Mouse (Mus musculus) hindbrain, embryonic 14.5 days (tissue): ENCODE results near the gene Fmnl2. TPM values are rescaled to one million over a fixed set of nuclear protein-coding genes. Genes with fewer than 3 reads are reported as not detected.

Source experiments
- ATAC-seq: fragments of 200-750 bp; cut with Nextera tagmentation; 2 replicates; pipeline ENCODE4 v1.8.0; 2017; ENCODE audit warnings: moderate number of reproducible peaks, mild to moderate bottlenecking, moderate TSS enrichment, moderate library complexity; ENCODE audit not compliant: low FRiP score
- DNase-seq: peaks from one replicate; pipeline ENCODE4 v3.0.0-alpha.2; 2015; ENCODE audit warnings: low spot score
- H3K27ac ChIP-seq: fragments of 300-500 bp; sonication (generic); 2 replicates; pipeline ENCODE4 v1.5.1; 2014; ENCODE audit warnings: mild to moderate bottlenecking, moderate library complexity
- H3K27me3 ChIP-seq: fragments of 300-500 bp; sonication (generic); 2 replicates; pipeline ENCODE4 v1.6.1; 2014; ENCODE audit warnings: mild to moderate bottlenecking, low read length, mixed read lengths; ENCODE audit not compliant: control insufficient read depth, insufficient read depth
- H3K36me3 ChIP-seq: fragments of 300-500 bp; sonication (generic); replicated peaks from 2 replicates; pipeline ENCODE4 v1.6.1; 2014; ENCODE audit not compliant: control insufficient read depth, insufficient read depth
- H3K4me1 ChIP-seq: fragments of 300-500 bp; sonication (generic); replicated peaks from 2 replicates; pipeline ENCODE4 v1.6.1; 2014; ENCODE audit warnings: antibody characterized with exemption, low read length, mixed read lengths; ENCODE audit not compliant: control insufficient read depth, insufficient read depth
- H3K4me2 ChIP-seq: fragments of 300-500 bp; sonication (generic); replicated peaks from 2 replicates; pipeline ENCODE4 v1.6.1; 2014; ENCODE audit warnings: mild to moderate bottlenecking, moderate library complexity
- H3K4me3 ChIP-seq: fragments of 300-500 bp; sonication (generic); replicated peaks from 2 replicates; pipeline ENCODE4 v1.5.1; 2014; ENCODE audit warnings: mild to moderate bottlenecking, low read length
- H3K9ac ChIP-seq: fragments of 300-500 bp; sonication (generic); 2 replicates; pipeline ENCODE4 v1.6.1; 2014
- H3K9me3 ChIP-seq: fragments of 300-500 bp; sonication (generic); 2 replicates; pipeline ENCODE4 v1.6.1; 2016; ENCODE audit warnings: low read length; ENCODE audit not compliant: control insufficient read depth
- WGBS: fragments of 180-500 bp; shearing (Covaris S2); extraction: QIAGEN DNeasy Blood & Tissue Kit; methylation state at CpG from one replicate; pipeline ENCODE4 v1.1.7; 2014; 5-methylcytosine and 5-hydroxymethylcytosine counted together
- polyA plus RNA-seq: library from polyadenylated mRNA; unstranded; fragments of >200 nt; fragmentation: Nextera tagmentation; extraction: Ambion mirVana; gene quantifications from 2 replicates; pipeline ENCODE4 v1.2.1, GENCODE M21; 2014

Gene Fmnl2
- polyA plus RNA-seq, 1 experiment from 2014 or later, result 13.7 TPM

DNA sequence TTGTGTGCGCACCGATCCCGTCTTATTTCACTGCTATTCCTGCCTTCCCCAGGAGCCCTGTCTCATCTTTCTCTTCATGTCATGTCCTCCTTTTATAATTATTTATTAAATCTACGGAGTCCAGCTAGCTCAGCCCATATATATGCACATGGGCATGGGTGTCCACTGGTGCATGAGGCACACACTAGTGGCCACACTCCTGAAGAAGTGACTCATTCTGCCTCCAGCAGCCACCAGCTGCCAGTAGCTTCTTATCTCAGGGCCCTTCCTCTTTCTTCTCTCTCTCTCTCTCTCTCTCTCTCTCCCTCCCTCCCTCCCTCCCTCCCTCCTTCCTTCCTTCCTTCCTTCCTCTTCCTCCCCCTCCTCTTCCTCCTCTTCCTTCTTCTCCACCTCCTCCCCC lies 43.1 kb downstream of the Fmnl2 start:
- Histone ChIP-seq H3K36me3 (no peaks in the 10 kb centered on the region), H3K27ac (no peak overlapping the region), H3K4me2 (no peak overlapping the region), H3K9me3 (no peaks in the 10 kb centered on the region), H3K27me3 (no peaks in the 10 kb centered on the region), H3K9ac (no peak overlapping the region), H3K4me3 (no peak overlapping the region), H3K4me1 (peaks cover 9% of the 10 kb centered on the region; the same call in 1 of the 2 replicates)
- WGBS, result 94% methylated on average over 4 of the region's 4 CpGs
- ATAC-seq, result no peak
- no peak for DNase-seq

DNA sequence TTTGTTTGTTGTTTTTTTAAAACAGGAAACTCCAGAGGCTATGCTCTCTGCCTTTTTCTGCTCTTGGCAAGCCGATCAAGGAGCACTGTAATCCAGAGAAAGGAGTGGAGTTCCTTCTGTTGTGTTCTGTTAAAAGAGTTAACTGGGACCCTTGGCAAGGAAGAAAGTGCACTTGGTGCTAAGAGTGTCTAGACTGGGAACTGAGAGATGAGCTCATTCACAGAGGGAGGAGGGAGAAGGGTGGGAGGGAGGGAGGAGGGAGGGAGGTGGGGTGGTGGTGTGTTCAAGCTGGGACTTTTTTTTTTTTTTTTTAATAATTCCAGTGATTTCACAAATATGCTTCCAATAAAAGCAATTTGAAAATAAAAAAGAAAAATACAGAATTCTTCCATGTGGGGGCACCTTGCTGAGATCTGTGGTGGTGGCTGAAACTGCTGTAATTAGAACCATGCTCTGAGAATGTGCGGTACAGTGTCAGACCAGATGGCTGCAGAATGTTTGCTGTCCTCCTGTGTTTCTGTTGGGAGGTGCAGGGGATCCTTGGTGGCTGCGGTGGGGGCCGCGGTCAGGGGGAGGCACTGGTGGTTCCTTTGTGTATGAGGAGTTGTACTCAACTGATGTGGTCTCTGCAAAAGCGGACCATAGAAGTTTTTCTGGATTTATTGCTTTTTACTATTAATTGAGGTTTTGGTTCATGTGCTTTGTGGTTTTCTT lies 43.8 kb downstream of the Fmnl2 start:
- no peak overlapping the region for H3K27ac ChIP-seq
- DNase-seq, result no peak

GRCm38 (mm10) chr2:52902456-52902855 lies 44.8 kb downstream of the Fmnl2 start:
- Histone ChIP-seq H3K27me3 (no peaks in the 10 kb centered on the region), H3K4me3 (no peak overlapping the region), H3K36me3 (no peaks in the 10 kb centered on the region), H3K4me1 (peaks cover 9% of the 10 kb centered on the region; the same call in 1 of the 2 replicates), H3K4me2 (no peak overlapping the region), H3K9me3 (no peaks in the 10 kb centered on the region), H3K27ac (no peak overlapping the region), H3K9ac (no peak overlapping the region)
- no peak for ATAC-seq
- 70% methylated on average over 3 of the region's 3 CpGs for WGBS
- DNase-seq, result no peak

More for the DNA sequence above, 43.8 kb downstream of the Fmnl2 start:
- ATAC-seq, result no peak
- WGBS, result 76% methylated on average over 6 of the region's 6 CpGs
- Histone ChIP-seq H3K4me2 (no peak overlapping the region), H3K4me3 (no peak overlapping the region), H3K36me3 (no peaks in the 10 kb centered on the region), H3K9me3 (no peaks in the 10 kb centered on the region), H3K27me3 (no peaks in the 10 kb centered on the region), H3K9ac (no peak overlapping the region), H3K4me1 (peaks cover 9% of the 10 kb centered on the region; the same call in 1 of the 2 replicates)

GRCm38 (mm10) chr2:52903228-52903963 lies 45.7 kb downstream of the Fmnl2 start:
- Histone ChIP-seq H3K4me1 (peaks cover 9% of the 10 kb centered on the region; the same call in 1 of the 2 replicates), H3K9ac (no peak overlapping the region), H3K27ac (no peak overlapping the region), H3K4me3 (no peak overlapping the region), H3K36me3 (no peaks in the 10 kb centered on the region), H3K9me3 (no peaks in the 10 kb centered on the region), H3K4me2 (no peak overlapping the region), H3K27me3 (no peaks in the 10 kb centered on the region)
- WGBS, result 81% methylated on average over 8 of the region's 8 CpGs
- DNase-seq (no peak), ATAC-seq (no peak)

DNA sequence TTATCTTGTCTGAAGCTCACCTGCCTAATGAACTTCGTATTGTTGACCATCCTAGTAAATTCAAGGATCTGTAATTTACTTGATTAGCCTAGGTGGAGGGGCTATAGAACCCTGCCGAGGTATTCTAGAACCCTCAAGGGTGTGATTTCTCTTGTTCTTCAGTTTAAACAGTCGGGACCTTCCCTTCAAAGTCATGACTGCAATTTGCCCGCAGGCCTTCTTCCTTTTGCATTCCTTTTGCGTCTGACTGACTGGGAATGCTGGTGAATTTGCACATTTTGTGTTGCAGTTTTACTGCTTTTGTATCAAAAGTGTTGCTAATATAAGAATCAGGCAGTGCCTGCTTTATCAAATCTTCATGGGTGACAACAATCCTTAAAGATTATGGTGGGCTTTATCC lies 46.9 kb downstream of the Fmnl2 start:
- DNase-seq, result no peak
- WGBS, result 71% methylated on average over 5 of the region's 5 CpGs

GRCm38 (mm10) chr2:52913311-52913710 lies 55.7 kb downstream of the Fmnl2 start:
- no peak overlapping the region for H3K4me3 ChIP-seq
- no peak overlapping the region for H3K9ac ChIP-seq
- no peaks in the 10 kb centered on the region for H3K4me1 ChIP-seq
- no peak overlapping the region for H3K4me2 ChIP-seq
- no peaks in the 10 kb centered on the region for H3K27me3 ChIP-seq
- H3K36me3 ChIP-seq, result no peaks in the 10 kb centered on the region
- H3K27ac ChIP-seq, result no peak overlapping the region
- WGBS, result 14% methylated on average over 2 of the region's 2 CpGs
- H3K9me3 ChIP-seq, result no peaks in the 10 kb centered on the region
- DNase-seq (no peak), ATAC-seq (no peak)

More for the DNA sequence above, 46.9 kb downstream of the Fmnl2 start:
- no peak for ATAC-seq
- H3K27me3 ChIP-seq, result no peaks in the 10 kb centered on the region
- no peaks in the 10 kb centered on the region for H3K36me3 ChIP-seq
- no peak overlapping the region for H3K4me3 ChIP-seq
- H3K27ac ChIP-seq, result no peak overlapping the region
- no peak overlapping the region for H3K9ac ChIP-seq
- no peaks in the 10 kb centered on the region for H3K9me3 ChIP-seq
- H3K4me2 ChIP-seq, result no peak overlapping the region
- H3K4me1 ChIP-seq, result peaks cover 9% of the 10 kb centered on the region; the same call in 1 of the 2 replicates

- Histone ChIP-seq H3K4me2 (no peak overlapping the region), H3K9ac (no peak overlapping the region), H3K4me1 (0 out of 2 replicates have a peak, but pooled peaks cover 2% of the 10 kb centered on the region), H3K9me3 (no peaks in the 10 kb centered on the region), H3K27me3 (no peaks in the 10 kb centered on the region), H3K36me3 (no peaks in the 10 kb centered on the region), H3K27ac (no peak overlapping the region), H3K4me3 (no peak overlapping the region)
- 22% methylated on average over 5 of the region's 5 CpGs for WGBS
- ATAC-seq (no peak), DNase-seq (no peak)
Observed at GRCm38 (mm10) chr2:52913746-52914145, 56.1 kb downstream of the Fmnl2 start.

DNA sequence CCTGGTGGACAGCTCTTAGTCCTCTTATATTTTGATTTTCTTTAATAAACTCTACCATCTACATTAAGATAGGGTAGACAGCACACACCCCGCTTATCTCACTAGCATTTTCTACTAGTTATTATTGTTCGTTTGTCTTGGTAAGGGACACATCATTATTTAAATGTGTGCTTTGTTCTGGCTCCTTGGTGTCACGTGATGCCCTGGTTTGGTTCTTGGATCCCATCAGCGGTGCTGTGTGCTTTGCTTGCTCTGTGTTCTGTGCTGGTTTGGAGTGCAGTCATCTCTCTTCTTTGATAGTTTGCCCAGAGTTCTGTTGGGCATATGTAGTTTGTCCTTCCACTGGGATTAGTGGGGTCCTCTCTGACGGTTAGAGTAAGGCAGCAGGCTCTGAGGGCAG lies 57.9 kb downstream of the Fmnl2 start:
- 0 out of 2 replicates have a peak, but pooled peaks cover 13% of the 10 kb centered on the region for H3K4me1 ChIP-seq
- no peak for ATAC-seq
- H3K9ac ChIP-seq, result no peak overlapping the region
- no peak for DNase-seq
- no peaks in the 10 kb centered on the region for H3K9me3 ChIP-seq
- WGBS, result 88% methylated on average over 5 of the region's 5 CpGs
- no peak overlapping the region for H3K27ac ChIP-seq
- no peaks in the 10 kb centered on the region for H3K27me3 ChIP-seq
- H3K36me3 ChIP-seq, result no peaks in the 10 kb centered on the region
- no peak overlapping the region for H3K4me3 ChIP-seq
- no peak overlapping the region for H3K4me2 ChIP-seq

DNA sequence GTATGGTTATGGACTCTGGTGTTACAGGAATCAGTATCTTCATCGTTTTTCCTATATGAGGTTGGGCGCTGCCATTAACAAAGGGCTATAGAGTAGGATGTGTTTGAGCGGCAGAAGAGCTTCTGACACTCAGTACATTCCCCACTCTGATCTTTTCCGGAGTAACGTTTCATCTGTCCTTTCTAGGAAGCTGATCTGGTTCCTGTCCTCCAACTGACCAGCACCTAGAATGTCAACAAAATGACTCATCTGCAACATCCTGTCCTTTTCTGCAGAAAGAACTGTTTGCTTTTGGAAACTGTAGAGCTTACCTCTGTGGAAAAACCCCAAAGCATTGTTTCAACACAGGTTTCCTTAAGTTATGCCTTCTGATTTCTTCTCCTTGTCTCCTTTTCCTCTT lies 60.4 kb downstream of the Fmnl2 start:
- 0 out of 2 replicates have a peak, but pooled peaks cover 19% of the 10 kb centered on the region for H3K4me1 ChIP-seq
- H3K27ac ChIP-seq, result no peak overlapping the region
- WGBS, result 84% methylated on average over 5 of the region's 5 CpGs
- no peak for DNase-seq
- no peaks in the 10 kb centered on the region for H3K36me3 ChIP-seq
- no peak for ATAC-seq
- no peak overlapping the region for H3K9ac ChIP-seq
- H3K27me3 ChIP-seq, result no peaks in the 10 kb centered on the region
- H3K9me3 ChIP-seq, result no peaks in the 10 kb centered on the region
- no peak overlapping the region for H3K4me2 ChIP-seq
- no peak overlapping the region for H3K4me3 ChIP-seq
